Mouse (Mus musculus) ovary, postnatal 14 days (tissue): ENCODE results near the gene Zer1.
"Not testable (repeated sequence)": the region's sequence is repeated elsewhere in the genome, so short reads cannot be mapped to it uniquely, and the experiment has no call there.

Experiments
- DNase-seq: peaks from one replicate; pipeline ENCODE4 v3.0.0; 2022; ENCODE audit warnings: low spot score

The Zer1 gene

GRCm38 (mm10) chr2:30077502-30078348, 46.7 kb downstream of the Zer1 start, which contains the start of gene Pkn3:
TSS of gene Pkn3 (plus strand) at chr2:30077684.
- DNase-seq: peak; percentile 88

GRCm38 (mm10) chr2:30076959-30077358, 47.4 kb downstream of the Zer1 start:
- DNase-seq: no peak

- no peak for DNase-seq
Observed at GRCm38 (mm10) chr2:30076439-30076838, 47.9 kb downstream of the Zer1 start.

- DNase-seq: no peak
Observed at GRCm38 (mm10) chr2:30075625-30076024, 48.8 kb downstream of the Zer1 start.

GRCm38 (mm10) chr2:30073285-30073684, 51.1 kb downstream of the Zer1 start:
- DNase-seq: no peak

GRCm38 (mm10) chr2:30072875-30073274, 51.5 kb downstream of the Zer1 start:
- DNase-seq: no peak

- DNase-seq: no peak
Observed at GRCm38 (mm10) chr2:30067962-30068361, 56.4 kb downstream of the Zer1 start.

- peak; percentile 37 for DNase-seq
Observed at GRCm38 (mm10) chr2:30067031-30067888, 57.1 kb downstream of the Zer1 start.

- peak; percentile 90 for DNase-seq
Observed at GRCm38 (mm10) chr2:30066046-30066901, 58.1 kb downstream of the Zer1 start.

- DNase-seq: no peak
Observed at GRCm38 (mm10) chr2:30064298-30064697, 60.1 kb downstream of the Zer1 start.

- DNase-seq: no peak
Observed at GRCm38 (mm10) chr2:30063791-30064190, 60.6 kb downstream of the Zer1 start.

- no peak for DNase-seq
Observed at GRCm38 (mm10) chr2:30063235-30063634, 61.1 kb downstream of the Zer1 start.

GRCm38 (mm10) chr2:30062249-30063093, 61.9 kb downstream of the Zer1 start:
- peak; percentile 42 for DNase-seq

GRCm38 (mm10) chr2:30061215-30062166, 62.9 kb downstream of the Zer1 start:
- DNase-seq: peak; percentile 41

GRCm38 (mm10) chr2:30058418-30058817, 66.0 kb downstream of the Zer1 start:
- DNase-seq: no peak

- no peak for DNase-seq
Observed at GRCm38 (mm10) chr2:30057223-30057904, 67.0 kb downstream of the Zer1 start, which contains the start of gene Set. TSS of gene Set (plus strand) at chr2:30057378.

- DNase-seq: no peak
Observed at GRCm38 (mm10) chr2:30056736-30057135, 67.6 kb downstream of the Zer1 start.

- not testable (repeated sequence) for DNase-seq
Observed at GRCm38 (mm10) chr2:30055310-30055709, 69.1 kb downstream of the Zer1 start.
